Mouse (Mus musculus): Measurements from ENCODE around the gene Arid1b. TPM values are rescaled to one million over a fixed set of nuclear protein-coding genes. Genes with fewer than 3 reads are reported as not detected.

Gene Arid1b
- polyA plus RNA-seq, 1 experiment = 9.1 TPM

GRCm38 (mm10) chr17:5000001-5000400 lies 5.9 kb downstream of the Arid1b start:
- TF ChIP-seq MYOG (IDR thresholded peaks at IDR 0.05; ENCODE audit: control insufficient read depth, extremely low read depth, insufficient read length) (no peak), FOSL1 (IDR thresholded peaks at IDR 0.05; ENCODE audit: insufficient read depth, low read length, poor library complexity, severe bottlenecking) (no peak), MAX (IDR thresholded peaks at IDR 0.05) (no peak), MYOD1 (IDR thresholded peaks at IDR 0.05; ENCODE audit: control insufficient read depth, insufficient read length, low read depth) (no peak), USF1 (IDR thresholded peaks at IDR 0.05; ENCODE audit: low read depth) (no peak), CEBPB (IDR thresholded peaks at IDR 0.05; ENCODE audit: low read depth) (no peak), CTCF (IDR thresholded peaks at IDR 0.05; ENCODE audit: control insufficient read depth, insufficient read depth, insufficient read length) (no peak)
- Histone ChIP-seq H3K36me3 (ENCODE audit: control insufficient read depth, insufficient read depth) (no peaks in the 10 kb centered on the region), H3K4me3 (ENCODE audit: insufficient read depth, poor library complexity, severe bottlenecking) (no peak overlapping the region)

GRCm38 (mm10) chr17:5000871-5001270 lies 6.7 kb downstream of the Arid1b start:
- peaks cover 100% of the 10 kb centered on the region for H3K79me2 ChIP-seq (ENCODE audit: control insufficient read depth, insufficient read depth)
- H3ac ChIP-seq (ENCODE audit: control insufficient read depth, insufficient read length, low read depth) = no peak overlapping the region
- TF ChIP-seq FOSL1 (IDR thresholded peaks at IDR 0.05; ENCODE audit: insufficient read depth, low read length, poor library complexity, severe bottlenecking) = no peak
- no peak overlapping the region for H3K4me3 ChIP-seq (ENCODE audit: insufficient read depth, poor library complexity, severe bottlenecking)
- H3K79me3 ChIP-seq (ENCODE audit: low read depth) = peaks cover 91% of the 10 kb centered on the region
- H3K27me3 ChIP-seq (ENCODE audit: control insufficient read depth, insufficient read depth, insufficient read length) = no peaks in the 10 kb centered on the region
- H3K36me3 ChIP-seq (ENCODE audit: control insufficient read depth, insufficient read depth) = no peaks in the 10 kb centered on the region

More at GRCm38 (mm10) chr17:5000001-5000400, 5.9 kb downstream of the Arid1b start:
- Histone ChIP-seq H3K79me3 (ENCODE audit: low read depth) (peaks cover 82% of the 10 kb centered on the region), H3ac (ENCODE audit: control insufficient read depth, insufficient read length, low read depth) (no peak overlapping the region), H3K27me3 (ENCODE audit: control insufficient read depth, insufficient read depth, insufficient read length) (no peaks in the 10 kb centered on the region), H3K79me2 (ENCODE audit: control insufficient read depth, insufficient read depth) (peaks cover 92% of the 10 kb centered on the region)

GRCm38 (mm10) chr17:5001531-5002131 lies 7.5 kb downstream of the Arid1b start:
- Histone ChIP-seq H3K4me3 (ENCODE audit: insufficient read depth, poor library complexity, severe bottlenecking) (no peak overlapping the region), H3K79me2 (ENCODE audit: control insufficient read depth, insufficient read depth) (peaks cover 100% of the 10 kb centered on the region), H3K79me3 (ENCODE audit: low read depth) (peaks cover 97% of the 10 kb centered on the region), H3K27me3 (ENCODE audit: control insufficient read depth, insufficient read depth, insufficient read length) (no peaks in the 10 kb centered on the region), H3K36me3 (ENCODE audit: control insufficient read depth, insufficient read depth) (no peaks in the 10 kb centered on the region), H3ac (ENCODE audit: control insufficient read depth, insufficient read length, low read depth) (no peak overlapping the region)
- TF ChIP-seq CEBPB (IDR thresholded peaks at IDR 0.05; ENCODE audit: low read depth) (no peak), USF1 (IDR thresholded peaks at IDR 0.05; ENCODE audit: low read depth) (no peak), MYOG (IDR thresholded peaks at IDR 0.05; ENCODE audit: control insufficient read depth, extremely low read depth, insufficient read length) (no peak), MYOD1 (IDR thresholded peaks at IDR 0.05; ENCODE audit: control insufficient read depth, insufficient read length, low read depth) (no peak), CTCF (IDR thresholded peaks at IDR 0.05; ENCODE audit: control insufficient read depth, insufficient read depth, insufficient read length) (no peak), MAX (IDR thresholded peaks at IDR 0.05) (no peak), FOSL1 (IDR thresholded peaks at IDR 0.05; ENCODE audit: insufficient read depth, low read length, poor library complexity, severe bottlenecking) (no peak)

- peaks cover 100% of the 10 kb centered on the region for H3K79me2 ChIP-seq (ENCODE audit: control insufficient read depth, insufficient read depth)
- H3ac ChIP-seq (ENCODE audit: control insufficient read depth, insufficient read length, low read depth) = no peak overlapping the region
- no peaks in the 10 kb centered on the region for H3K36me3 ChIP-seq (ENCODE audit: control insufficient read depth, insufficient read depth)
- H3K4me3 ChIP-seq (ENCODE audit: insufficient read depth, poor library complexity, severe bottlenecking) = no peak overlapping the region
- TF ChIP-seq MAX (IDR thresholded peaks at IDR 0.05) (no peak), USF1 (IDR thresholded peaks at IDR 0.05; ENCODE audit: low read depth) (no peak), MYOG (IDR thresholded peaks at IDR 0.05; ENCODE audit: control insufficient read depth, extremely low read depth, insufficient read length) (no peak), FOSL1 (IDR thresholded peaks at IDR 0.05; ENCODE audit: insufficient read depth, low read length, poor library complexity, severe bottlenecking) (no peak), CEBPB (IDR thresholded peaks at IDR 0.05; ENCODE audit: low read depth) (no peak), MYOD1 (IDR thresholded peaks at IDR 0.05; ENCODE audit: control insufficient read depth, insufficient read length, low read depth) (no peak), CTCF (IDR thresholded peaks at IDR 0.05; ENCODE audit: control insufficient read depth, insufficient read depth, insufficient read length) (no peak)
- H3K79me3 ChIP-seq (ENCODE audit: low read depth) = peaks cover 97% of the 10 kb centered on the region
- no peaks in the 10 kb centered on the region for H3K27me3 ChIP-seq (ENCODE audit: control insufficient read depth, insufficient read depth, insufficient read length)
Measured at GRCm38 (mm10) chr17:5002937-5003508, 8.9 kb downstream of the Arid1b start.

GRCm38 (mm10) chr17:5004266-5004665 lies 10.1 kb downstream of the Arid1b start:
- TF ChIP-seq MAX (IDR thresholded peaks at IDR 0.05) (no peak), CEBPB (IDR thresholded peaks at IDR 0.05; ENCODE audit: low read depth) (no peak), USF1 (IDR thresholded peaks at IDR 0.05; ENCODE audit: low read depth) (no peak), CTCF (IDR thresholded peaks at IDR 0.05; ENCODE audit: control insufficient read depth, insufficient read depth, insufficient read length) (no peak), MYOD1 (IDR thresholded peaks at IDR 0.05; ENCODE audit: control insufficient read depth, insufficient read length, low read depth) (no peak), FOSL1 (IDR thresholded peaks at IDR 0.05; ENCODE audit: insufficient read depth, low read length, poor library complexity, severe bottlenecking) (no peak)
- H3K79me2 ChIP-seq (ENCODE audit: control insufficient read depth, insufficient read depth) = peaks cover 100% of the 10 kb centered on the region
- H3ac ChIP-seq (ENCODE audit: control insufficient read depth, insufficient read length, low read depth) = no peak overlapping the region
- H3K4me3 ChIP-seq (ENCODE audit: insufficient read depth, poor library complexity, severe bottlenecking) = no peak overlapping the region
- peaks cover 97% of the 10 kb centered on the region for H3K79me3 ChIP-seq (ENCODE audit: low read depth)
- H3K36me3 ChIP-seq (ENCODE audit: control insufficient read depth, insufficient read depth) = no peaks in the 10 kb centered on the region
- no peaks in the 10 kb centered on the region for H3K27me3 ChIP-seq (ENCODE audit: control insufficient read depth, insufficient read depth, insufficient read length)

GRCm38 (mm10) chr17:5004706-5005105 lies 10.6 kb downstream of the Arid1b start:
- Histone ChIP-seq H3K36me3 (ENCODE audit: control insufficient read depth, insufficient read depth) (no peaks in the 10 kb centered on the region), H3K27me3 (ENCODE audit: control insufficient read depth, insufficient read depth, insufficient read length) (no peaks in the 10 kb centered on the region), H3ac (ENCODE audit: control insufficient read depth, insufficient read length, low read depth) (no peak overlapping the region), H3K79me2 (ENCODE audit: control insufficient read depth, insufficient read depth) (peaks cover 100% of the 10 kb centered on the region), H3K4me3 (ENCODE audit: insufficient read depth, poor library complexity, severe bottlenecking) (no peak overlapping the region), H3K79me3 (ENCODE audit: low read depth) (peaks cover 97% of the 10 kb centered on the region)
- TF ChIP-seq MYOG (IDR thresholded peaks at IDR 0.05; ENCODE audit: control insufficient read depth, extremely low read depth, insufficient read length) (no peak), MAX (IDR thresholded peaks at IDR 0.05) (no peak), MYOD1 (IDR thresholded peaks at IDR 0.05; ENCODE audit: control insufficient read depth, insufficient read length, low read depth) (no peak), FOSL1 (IDR thresholded peaks at IDR 0.05; ENCODE audit: insufficient read depth, low read length, poor library complexity, severe bottlenecking) (no peak), USF1 (IDR thresholded peaks at IDR 0.05; ENCODE audit: low read depth) (no peak), CEBPB (IDR thresholded peaks at IDR 0.05; ENCODE audit: low read depth) (no peak), CTCF (IDR thresholded peaks at IDR 0.05; ENCODE audit: control insufficient read depth, insufficient read depth, insufficient read length) (no peak)
